Mouse (Mus musculus) midbrain, embryonic 16.5 days (tissue): Measurements from ENCODE around the gene Ctcf. TPM values are rescaled to one million over a fixed set of nuclear protein-coding genes. Genes with fewer than 3 reads are reported as not detected.
A peak's percentile ranks its signal among the peaks of the same experiment; 100 is the strongest.

Experiments
- ATAC-seq: fragments of 200-750 bp; cut with Nextera tagmentation; 2 replicates; pipeline ENCODE4 v1.8.0; 2017; ENCODE audit warnings: moderate TSS enrichment
- H3K27ac ChIP-seq: fragments of 300-500 bp; sonication (generic); 2 replicates; pipeline ENCODE4 v1.5.1; 2014; ENCODE audit warnings: mild to moderate bottlenecking, low read length, mixed read lengths
- H3K27me3 ChIP-seq: fragments of 300-500 bp; sonication (generic); 2 replicates; pipeline ENCODE4 v1.6.1; 2014; ENCODE audit warnings: low read depth, low read length, mixed read lengths; ENCODE audit not compliant: control insufficient read depth, insufficient read depth
- H3K36me3 ChIP-seq: fragments of 300-500 bp; sonication (generic); 2 replicates; pipeline ENCODE4 v1.6.1; 2014; ENCODE audit warnings: mild to moderate bottlenecking, low read length, moderate library complexity, mixed read lengths; ENCODE audit not compliant: control insufficient read depth, insufficient read depth
- H3K4me1 ChIP-seq: fragments of 300-500 bp; sonication (generic); 2 replicates; pipeline ENCODE4 v1.6.1; 2014; ENCODE audit warnings: mild to moderate bottlenecking, low read length, mixed read lengths; ENCODE audit not compliant: control insufficient read depth, insufficient read depth
- H3K4me2 ChIP-seq: fragments of 300-500 bp; sonication (generic); 2 replicates; pipeline ENCODE4 v1.6.1; 2014; ENCODE audit warnings: mild to moderate bottlenecking, low read length, mixed read lengths
- H3K4me3 ChIP-seq: fragments of 300-500 bp; sonication (generic); 2 replicates; pipeline ENCODE4 v1.5.1; 2014; ENCODE audit warnings: low read depth, mild to moderate bottlenecking, low read length, moderate library complexity, mixed read lengths
- H3K9ac ChIP-seq: fragments of 300-500 bp; sonication (generic); 2 replicates; pipeline ENCODE4 v1.6.1; 2014; ENCODE audit warnings: low read depth, low read length, mixed read lengths
- H3K9me3 ChIP-seq: fragments of 300-500 bp; sonication (generic); replicated peaks from 2 replicates; pipeline ENCODE4 v1.6.1; 2014; ENCODE audit warnings: mild to moderate bottlenecking, low read length, mixed read lengths; ENCODE audit not compliant: control insufficient read depth, poor library complexity, severe bottlenecking
- whole genome bisulfite sequencing: fragments of 180-500 bp; shearing (Covaris S2); extraction: QIAGEN DNeasy Blood & Tissue Kit; methylation state at CpG from one replicate; pipeline ENCODE4 v1.1.7; 2014; 5-methylcytosine and 5-hydroxymethylcytosine counted together
- polyA plus RNA-seq: library from polyadenylated mRNA; unstranded; fragments of >200 nt; fragmentation: Nextera tagmentation; extraction: Ambion mirVana; gene quantifications from 2 replicates; pipeline ENCODE4 v1.2.1, GENCODE M21; 2015

Ctcf gene
- polyA plus RNA-seq, 1 experiment from 2014 or later, result 93.8 TPM

- Histone ChIP-seq H3K9ac (peak overlapping the region; percentile 100), H3K4me1 (peaks cover 23% of the 10 kb centered on the region), H3K4me2 (peak overlapping the region; percentile 89), H3K4me3 (peak overlapping the region; percentile 94), H3K27ac (peak overlapping the region; percentile 99), H3K27me3 (no peaks in the 10 kb centered on the region), H3K9me3 (no peaks in the 10 kb centered on the region), H3K36me3 (no peaks in the 10 kb centered on the region)
- no peak for ATAC-seq
- 2% methylated on average over 11 of the region's 11 CpGs for WGBS
These were observed 887 bp upstream of the Ctcf start for GRCm38 (mm10) chr8:105635481-105635880.

GRCm38 (mm10) chr8:105636963-105637510 lies 669 bp downstream of the Ctcf start, which contains the start of gene Agrp:
Agrp (minus strand) TSS chr8:105637393.
- ATAC-seq, result peak; percentile 54
- peak within 1 kb of the TSS; percentile 99 for H3K27ac ChIP-seq
- no peaks in the 10 kb centered on the region for H3K27me3 ChIP-seq
- WGBS, result under 1% methylated on average over 60 of the region's 63 CpGs
- H3K9me3 ChIP-seq, result no peaks in the 10 kb centered on the region
- peak within 1 kb of the TSS; percentile 94 for H3K4me3 ChIP-seq
- H3K4me2 ChIP-seq, result peak within 1 kb of the TSS; percentile 95
- H3K36me3 ChIP-seq, result no peaks in the 10 kb centered on the region
- H3K9ac ChIP-seq, result peak within 1 kb of the TSS; percentile 100
- H3K4me1 ChIP-seq, result peaks cover 25% of the 10 kb centered on the region

DNA sequence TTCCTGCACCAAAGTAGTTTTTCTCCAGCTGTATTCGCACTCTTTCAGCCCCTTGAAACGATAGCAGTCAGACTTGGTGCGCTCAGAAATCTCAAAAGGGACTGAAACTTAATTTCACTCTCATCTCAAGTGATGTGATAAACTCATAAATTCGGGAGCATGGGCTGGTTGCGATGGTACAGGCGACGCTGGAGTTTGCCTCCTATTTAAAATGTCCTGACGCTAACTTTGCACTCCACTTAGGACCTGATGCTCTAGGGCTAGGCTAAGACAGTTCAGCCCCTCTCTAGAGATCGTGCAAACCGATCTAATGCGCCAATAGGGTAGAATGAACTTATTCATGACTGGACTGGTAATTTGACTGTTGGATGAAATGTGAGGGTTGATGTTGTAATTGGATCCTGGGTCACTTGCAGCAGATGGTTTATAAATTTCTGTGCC lies 1.3 kb downstream of the Ctcf start:
- WGBS, result 0% methylated on average over 11 of the region's 11 CpGs
- peak overlapping the region; percentile 94 for H3K4me3 ChIP-seq
- peak overlapping the region; percentile 99 for H3K27ac ChIP-seq
- peak overlapping the region; percentile 95 for H3K4me2 ChIP-seq
- no peak for ATAC-seq
- H3K36me3 ChIP-seq, result no peaks in the 10 kb centered on the region
- peak overlapping the region; percentile 100 for H3K9ac ChIP-seq
- H3K4me1 ChIP-seq, result peaks cover 25% of the 10 kb centered on the region
- H3K27me3 ChIP-seq, result no peaks in the 10 kb centered on the region
- H3K9me3 ChIP-seq, result no peaks in the 10 kb centered on the region

GRCm38 (mm10) chr8:105638510-105638909 lies 2.1 kb downstream of the Ctcf start:
- peak overlapping the region; percentile 95 for H3K4me2 ChIP-seq
- H3K4me3 ChIP-seq, result peak overlapping the region; percentile 94
- H3K27ac ChIP-seq, result no peak overlapping the region
- no peak overlapping the region for H3K9ac ChIP-seq
- H3K9me3 ChIP-seq, result no peaks in the 10 kb centered on the region
- H3K27me3 ChIP-seq, result no peaks in the 10 kb centered on the region
- ATAC-seq, result no peak
- peaks cover 25% of the 10 kb centered on the region for H3K4me1 ChIP-seq
- H3K36me3 ChIP-seq, result no peaks in the 10 kb centered on the region
- 85% methylated on average over 4 of the region's 4 CpGs for WGBS

- WGBS, result 75% methylated on average over 1 of the region's 1 CpGs
- no peak overlapping the region for H3K4me2 ChIP-seq
- no peak for ATAC-seq
These were observed 3.5 kb downstream of the Ctcf start for GRCm38 (mm10) chr8:105639835-105640234.

GRCm38 (mm10) chr8:105640511-105640910 lies 4.1 kb downstream of the Ctcf start:
- Histone ChIP-seq H3K4me2 (no peak overlapping the region), H3K27ac (no peak overlapping the region), H3K9ac (no peak overlapping the region), H3K4me3 (no peak overlapping the region), H3K4me1 (peaks cover 22% of the 10 kb centered on the region), H3K27me3 (no peaks in the 10 kb centered on the region), H3K36me3 (peaks cover 3% of the 10 kb centered on the region; the same call in 1 of the 2 replicates), H3K9me3 (no peaks in the 10 kb centered on the region)
- no peak for ATAC-seq
- 70% methylated on average over 2 of the region's 2 CpGs for WGBS

More at GRCm38 (mm10) chr8:105639835-105640234, 3.5 kb downstream of the Ctcf start:
- H3K27ac ChIP-seq, result no peak overlapping the region
- H3K9me3 ChIP-seq, result no peaks in the 10 kb centered on the region
- no peak overlapping the region for H3K4me3 ChIP-seq
- H3K9ac ChIP-seq, result no peak overlapping the region
- no peaks in the 10 kb centered on the region for H3K27me3 ChIP-seq
- peaks cover 25% of the 10 kb centered on the region for H3K4me1 ChIP-seq
- peaks cover 3% of the 10 kb centered on the region; the same call in 1 of the 2 replicates for H3K36me3 ChIP-seq

DNA sequence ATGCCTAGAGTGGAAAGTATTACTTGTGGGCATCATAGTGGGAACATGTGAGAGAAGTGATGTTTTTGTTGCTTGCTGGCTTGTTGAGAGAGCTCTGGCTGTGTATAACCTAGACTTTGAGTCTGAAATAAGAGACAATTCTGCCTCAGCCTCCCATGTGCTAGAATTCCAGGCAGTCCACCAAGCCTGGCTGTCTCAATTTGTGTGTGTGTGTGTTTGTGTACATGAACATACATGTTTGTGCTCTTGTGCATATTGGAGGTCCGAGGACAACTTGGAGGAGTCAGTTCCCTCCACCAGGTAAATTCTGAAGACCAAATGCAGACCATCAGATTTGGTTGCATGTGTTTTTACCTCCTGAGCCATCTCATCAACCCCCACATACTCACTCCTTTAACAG lies 8.8 kb downstream of the Ctcf start:
- no peaks in the 10 kb centered on the region for H3K27me3 ChIP-seq
- ATAC-seq, result no peak
- H3K36me3 ChIP-seq, result peaks cover 3% of the 10 kb centered on the region; the same call in 1 of the 2 replicates
- H3K4me3 ChIP-seq, result no peak overlapping the region
- 100% methylated on average over 1 of the region's 1 CpGs for WGBS
- H3K9me3 ChIP-seq, result no peaks in the 10 kb centered on the region
- 0 out of 2 replicates have a peak, but pooled peaks cover 2% of the 10 kb centered on the region for H3K4me1 ChIP-seq
- no peak overlapping the region for H3K4me2 ChIP-seq
- H3K27ac ChIP-seq, result no peak overlapping the region
- H3K9ac ChIP-seq, result no peak overlapping the region

DNA sequence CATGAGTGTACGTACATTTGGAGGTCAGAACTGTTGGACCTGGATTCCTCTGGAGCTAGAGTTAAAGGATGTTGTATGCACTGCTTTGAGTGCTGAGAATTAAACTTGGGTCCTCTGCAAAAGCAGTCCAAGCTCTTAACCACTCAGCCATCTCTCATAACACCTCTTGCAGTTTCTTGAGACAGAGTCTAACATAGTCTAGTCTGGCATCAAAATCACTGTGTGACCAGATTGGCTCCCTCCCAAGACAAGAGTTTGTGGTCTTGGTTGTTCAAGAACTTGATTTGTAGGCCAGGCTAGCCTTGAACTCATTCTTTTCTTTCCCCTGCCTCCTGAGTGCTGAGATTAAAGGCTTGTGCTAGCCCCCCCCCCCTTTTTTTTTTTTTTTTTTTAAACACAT lies 12.6 kb downstream of the Ctcf start:
- Histone ChIP-seq H3K9me3 (no peaks in the 10 kb centered on the region), H3K9ac (no peak overlapping the region), H3K4me2 (no peak overlapping the region), H3K27ac (no peak overlapping the region), H3K4me3 (no peak overlapping the region), H3K27me3 (no peaks in the 10 kb centered on the region), H3K4me1 (no peaks in the 10 kb centered on the region), H3K36me3 (peaks cover 3% of the 10 kb centered on the region; the same call in 1 of the 2 replicates)
- ATAC-seq, result no peak
- 97% methylated on average over 1 of the region's 1 CpGs for WGBS

GRCm38 (mm10) chr8:105657641-105658040 lies 21.3 kb downstream of the Ctcf start:
- H3K36me3 ChIP-seq, result no peaks in the 10 kb centered on the region
- H3K9me3 ChIP-seq, result no peaks in the 10 kb centered on the region
- no peak overlapping the region for H3K4me3 ChIP-seq
- H3K4me2 ChIP-seq, result no peak overlapping the region
- H3K9ac ChIP-seq, result no peak overlapping the region
- H3K27me3 ChIP-seq, result no peaks in the 10 kb centered on the region
- no peaks in the 10 kb centered on the region for H3K4me1 ChIP-seq
- no peak overlapping the region for H3K27ac ChIP-seq
- ATAC-seq, result no peak
